Mouse (Mus musculus) neutrophil, adult 59 days (primary cell): ENCODE results near the gene Gm12248. TPM values are rescaled to one million over a fixed set of nuclear protein-coding genes. Genes with fewer than 3 reads are reported as not detected.

ENCODE experiments used
- total RNA-seq, 2 experiments: library from RNA; stranded (reverse); gene quantifications; 1 replicate in 1 of 2; 2 replicates in 1 of 2; pipeline ENCODE4 v1.2.4; 2023

Gm12248 gene
- total RNA-seq: not detected

DNA sequence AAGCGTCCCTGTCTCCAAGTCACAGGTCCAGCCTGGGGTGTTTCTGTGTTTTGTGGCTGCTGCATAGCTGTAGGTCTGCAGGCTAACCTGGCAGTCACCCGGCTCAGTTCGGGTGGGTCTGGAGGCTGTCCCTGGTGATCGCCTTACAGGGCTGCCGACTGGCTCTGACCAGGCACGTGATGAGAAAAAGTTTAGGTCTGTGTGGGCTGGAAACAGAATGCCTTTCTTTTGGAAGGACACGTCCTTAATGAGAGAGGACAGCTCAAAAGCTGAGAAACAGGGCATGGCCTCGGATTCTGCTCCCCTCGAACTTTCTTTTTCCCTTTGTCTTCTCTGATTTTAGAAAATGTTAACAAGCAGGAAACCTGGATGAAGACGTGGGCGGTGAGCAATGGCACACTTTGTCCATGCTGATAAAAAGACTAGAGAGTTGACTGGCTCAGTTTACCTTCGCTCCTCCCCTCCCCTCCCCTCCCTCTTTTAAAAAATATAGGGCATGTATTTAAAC lies at the start of gene Gm12248:
TSS of gene Gm12248 (minus strand) at position 114 of the 508 bp plus-strand sequence.

GRCm38 (mm10) chr11:58103697-58104306 lies 10.9 kb upstream of the Gm12248 start, which contains the start of gene Cnot8:
Gene Cnot8, plus strand, starts transcription at chr11:58104153.

Other genes with a start within 250 kb of the Gm12248 start
- gene Larp1, start 84.1 kb downstream of the Gm12248 start, total RNA-seq: 10 to 100 TPM; 53.0 to 57.9 TPM
- gene Cnot8, start 11.0 kb upstream of the Gm12248 start, total RNA-seq: 10 to 100 TPM; 40.6 to 40.8 TPM
- gene Gemin5, start 75.4 kb upstream of the Gm12248 start, total RNA-seq: 1 to 10 TPM; 7.3 to 8.3 TPM
- 10 to 100 TPM; 17.1 to 21.2 TPM for gene Mrpl22, start 78.5 kb upstream of the Gm12248 start, total RNA-seq
- gene Igtp, start 106.4 kb upstream of the Gm12248 start, total RNA-seq: 1 to 10 TPM; 9.8 TPM
- 1 to 10 TPM; 6.6 to 7.5 TPM for gene Irgm2, start 106.5 kb upstream of the Gm12248 start, total RNA-seq
- gene 4930438A08Rik, start 181.7 kb upstream of the Gm12248 start, total RNA-seq: 10 to 100 TPM; 78.3 to 95.3 TPM
- 10 to 100 TPM; 10.7 to 13.9 TPM for gene Zfp692, start 213.9 kb upstream of the Gm12248 start, total RNA-seq
- gene Zfp672, start 237.2 kb upstream of the Gm12248 start, total RNA-seq: 10 to 100 TPM; 21.6 to 22.7 TPM
- gene Sh3bp5l, start 237.6 kb upstream of the Gm12248 start, total RNA-seq: 10 to 100 TPM; 28.1 to 32.3 TPM